Mouse (Mus musculus): ENCODE data around the gene Pde9a. TPM values are rescaled to one million over a fixed set of nuclear protein-coding genes. Genes with fewer than 3 reads are reported as not detected.

Pde9a gene
- polyA plus RNA-seq, 1 experiment from 2014 or later, result 59.8 TPM

DNA sequence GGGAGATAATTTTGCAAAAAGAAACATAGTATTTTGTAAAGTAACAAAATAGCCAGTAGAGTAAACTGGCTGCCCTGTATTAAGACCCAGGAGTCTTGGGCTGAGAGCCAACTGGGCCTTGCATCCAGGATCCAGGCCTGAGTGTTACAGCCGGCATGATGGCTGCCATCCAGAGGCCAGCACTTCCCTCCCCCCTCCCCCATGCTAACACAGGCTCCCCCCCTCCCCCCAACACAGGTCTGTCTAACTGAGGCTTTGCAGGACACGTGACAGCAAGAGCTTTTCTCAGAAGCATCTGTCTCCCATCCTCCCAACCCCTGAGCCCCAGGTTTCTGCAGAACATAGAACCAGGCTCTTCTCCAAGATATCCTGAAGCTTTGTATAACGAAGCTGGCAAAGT lies 134.9 kb downstream of the Pde9a start:
- WGBS, result 15% methylated on average over 3 of the region's 3 CpGs

DNA sequence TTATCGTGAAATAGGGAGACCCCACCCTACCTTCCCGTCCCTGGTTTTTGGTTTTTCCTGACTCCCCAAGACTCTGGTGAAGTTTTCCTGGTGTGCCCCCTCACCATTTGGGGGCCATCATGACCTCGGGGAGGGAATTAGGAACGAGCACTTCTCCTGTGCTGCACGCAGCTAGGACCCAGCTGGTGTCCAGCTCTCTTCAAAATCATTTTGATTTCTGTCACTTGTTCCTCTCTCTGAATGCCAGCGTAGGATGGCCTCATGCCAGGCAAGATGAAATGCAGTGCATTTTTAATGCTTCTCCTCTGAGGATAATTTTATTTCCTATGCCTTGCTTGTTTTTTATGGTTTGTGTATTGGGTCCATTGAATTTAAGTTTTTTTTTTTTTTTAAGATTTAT lies 135.9 kb downstream of the Pde9a start:
- no peak for ATAC-seq
- Histone ChIP-seq H3K4me1 (replicated peaks; ENCODE audit: control insufficient read depth, insufficient read depth, low read length) (0 out of 2 replicates have a peak, but pooled peaks cover 4% of the 10 kb centered on the region), H3K27ac (ENCODE audit: low read depth, low read length) (no peak overlapping the region), H3K9me3 (ENCODE audit: control insufficient read depth) (no peaks in the 10 kb centered on the region), H3K4me3 (ENCODE audit: low read depth, low read length) (no peak overlapping the region), H3K36me3 (ENCODE audit: control insufficient read depth, insufficient read depth) (peaks cover 14% of the 10 kb centered on the region), H3K9ac (ENCODE audit: low read depth, low read length) (no peak overlapping the region), H3K27me3 (replicated peaks; ENCODE audit: control insufficient read depth, insufficient read depth, low read length) (no peaks in the 10 kb centered on the region), H3K4me2 (replicated peaks; ENCODE audit: low read depth) (no peak overlapping the region)
- TF ChIP-seq CTCF (IDR thresholded peaks at IDR 0.05; ENCODE audit: low read depth), result no peak
- 87% methylated on average over 6 of the region's 6 CpGs for WGBS

More for the DNA sequence above, 134.9 kb downstream of the Pde9a start:
- Histone ChIP-seq H3K27ac (ENCODE audit: low read depth, low read length) (peak overlapping the region; percentile 81), H3K9me3 (ENCODE audit: control insufficient read depth) (no peaks in the 10 kb centered on the region), H3K27me3 (replicated peaks; ENCODE audit: control insufficient read depth, insufficient read depth, low read length) (no peaks in the 10 kb centered on the region), H3K4me3 (ENCODE audit: low read depth, low read length) (peak overlapping the region; percentile 92), H3K4me1 (replicated peaks; ENCODE audit: control insufficient read depth, insufficient read depth, low read length) (0 out of 2 replicates have a peak, but pooled peaks cover 4% of the 10 kb centered on the region), H3K9ac (ENCODE audit: low read depth, low read length) (peak overlapping the region; percentile 65), H3K4me2 (replicated peaks; ENCODE audit: low read depth) (peak overlapping the region; percentile 88), H3K36me3 (ENCODE audit: control insufficient read depth, insufficient read depth) (peaks cover 10% of the 10 kb centered on the region)
- no peak for TF ChIP-seq CTCF (IDR thresholded peaks at IDR 0.05; ENCODE audit: low read depth)
- no peak for ATAC-seq

DNA sequence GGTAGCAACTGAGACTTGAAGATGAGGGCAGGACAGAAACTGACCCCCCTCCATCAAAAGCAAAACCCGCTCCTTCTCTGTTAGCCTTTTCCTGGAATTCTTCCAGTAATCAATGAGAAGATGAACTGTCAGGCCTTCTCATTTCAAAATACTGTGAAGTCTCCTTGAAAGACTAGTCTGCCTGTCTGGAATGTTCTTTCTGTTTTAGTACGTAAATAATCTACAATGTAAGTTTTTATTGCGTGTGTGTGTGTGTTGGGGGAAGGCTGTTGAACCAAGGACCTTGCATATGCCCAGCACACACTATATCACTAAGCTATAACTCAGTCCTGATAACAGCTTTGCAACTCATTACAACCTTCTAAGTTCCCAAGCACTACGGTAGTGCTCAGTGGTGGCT lies 139.1 kb downstream of the Pde9a start:
- Histone ChIP-seq H3K4me2 (replicated peaks; ENCODE audit: low read depth) (no peak overlapping the region; the same call in 1 of the 2 replicates), H3K4me1 (replicated peaks; ENCODE audit: control insufficient read depth, insufficient read depth, low read length) (0 out of 2 replicates have a peak, but pooled peaks cover 4% of the 10 kb centered on the region), H3K9me3 (ENCODE audit: control insufficient read depth) (no peaks in the 10 kb centered on the region), H3K4me3 (ENCODE audit: low read depth, low read length) (no peak overlapping the region), H3K9ac (ENCODE audit: low read depth, low read length) (no peak overlapping the region), H3K27ac (ENCODE audit: low read depth, low read length) (peak overlapping the region; percentile 50; the same call in 1 of the 2 replicates), H3K36me3 (ENCODE audit: control insufficient read depth, insufficient read depth) (peaks cover 36% of the 10 kb centered on the region), H3K27me3 (replicated peaks; ENCODE audit: control insufficient read depth, insufficient read depth, low read length) (no peaks in the 10 kb centered on the region)
- TF ChIP-seq CTCF (IDR thresholded peaks at IDR 0.05; ENCODE audit: low read depth), result no peak
- WGBS, result 62% methylated on average over 4 of the region's 4 CpGs
- ATAC-seq, result no peak

DNA sequence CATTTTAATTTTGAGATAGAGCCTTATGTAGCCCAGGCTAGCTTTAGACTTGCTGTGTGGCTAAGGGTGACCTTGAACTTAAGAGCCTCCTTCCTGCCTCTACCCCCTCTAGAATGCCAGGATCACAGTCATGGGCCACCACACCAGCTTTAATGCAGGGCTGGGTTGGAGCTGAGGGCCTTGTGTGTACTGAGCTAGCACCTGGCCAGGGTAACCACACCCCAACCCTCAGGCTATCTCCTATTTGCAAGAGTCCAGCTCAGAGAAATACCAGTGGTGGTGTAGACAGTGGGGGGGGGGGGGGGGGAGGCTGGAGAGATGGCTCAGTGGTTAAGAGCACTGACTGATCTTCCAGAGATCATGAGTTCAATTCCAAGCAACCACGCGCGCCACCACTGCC lies 139.8 kb downstream of the Pde9a start:
- Histone ChIP-seq H3K9ac (ENCODE audit: low read depth, low read length) (no peak overlapping the region), H3K27me3 (replicated peaks; ENCODE audit: control insufficient read depth, insufficient read depth, low read length) (no peaks in the 10 kb centered on the region), H3K9me3 (ENCODE audit: control insufficient read depth) (no peaks in the 10 kb centered on the region), H3K27ac (ENCODE audit: low read depth, low read length) (no peak overlapping the region), H3K4me2 (replicated peaks; ENCODE audit: low read depth) (no peak overlapping the region), H3K36me3 (ENCODE audit: control insufficient read depth, insufficient read depth) (peaks cover 39% of the 10 kb centered on the region), H3K4me3 (ENCODE audit: low read depth, low read length) (no peak overlapping the region), H3K4me1 (replicated peaks; ENCODE audit: control insufficient read depth, insufficient read depth, low read length) (0 out of 2 replicates have a peak, but pooled peaks cover 4% of the 10 kb centered on the region)
- no peak for ATAC-seq
- no peak for TF ChIP-seq CTCF (IDR thresholded peaks at IDR 0.05; ENCODE audit: low read depth)
- 100% methylated on average over 3 of the region's 3 CpGs for WGBS

Other genes starting within 250 kb of the Pde9a start
- gene Tff2, start 241.9 kb upstream of the Pde9a start, polyA plus RNA-seq (2015; fragmentation: Nextera tagmentation; extraction: Ambion mirVana), result 116 and 203 TPM in 2 replicates
- 39.4 and 174 TPM in 2 replicates for gene Tff1, start 220.9 kb upstream of the Pde9a start, polyA plus RNA-seq (2015; fragmentation: Nextera tagmentation; extraction: Ambion mirVana)
- gene Tmprss3, start 187.2 kb upstream of the Pde9a start, polyA plus RNA-seq (2015; fragmentation: Nextera tagmentation; extraction: Ambion mirVana), result 0.04 and 0.05 TPM in 2 replicates
- not detected in 2 replicates for gene Ubash3a, start 178.3 kb upstream of the Pde9a start, polyA plus RNA-seq (2015; fragmentation: Nextera tagmentation; extraction: Ambion mirVana)
- gene Rsph1, start 108.8 kb upstream of the Pde9a start, polyA plus RNA-seq (2015; fragmentation: Nextera tagmentation; extraction: Ambion mirVana), result 0.54 and 0.66 TPM in 2 replicates
- gene Slc37a1, start 99.4 kb upstream of the Pde9a start, polyA plus RNA-seq (2015; fragmentation: Nextera tagmentation; extraction: Ambion mirVana), result 16.5 and 17.1 TPM in 2 replicates
- gene Wdr4, start 133.8 kb downstream of the Pde9a start, polyA plus RNA-seq (2015; fragmentation: Nextera tagmentation; extraction: Ambion mirVana), result 11.7 and 12.5 TPM in 2 replicates
- 534 and 558 TPM in 2 replicates for gene Ndufv3, start 133.9 kb downstream of the Pde9a start, polyA plus RNA-seq (2015; fragmentation: Nextera tagmentation; extraction: Ambion mirVana)
- gene Pknox1, start 178.5 kb downstream of the Pde9a start, polyA plus RNA-seq (2015; fragmentation: Nextera tagmentation; extraction: Ambion mirVana), result 10.3 and 11.2 TPM in 2 replicates

Measured in intestine, postnatal 0 days (tissue).